Mouse (Mus musculus): Measurements from ENCODE around the gene Rin2.

DNA sequence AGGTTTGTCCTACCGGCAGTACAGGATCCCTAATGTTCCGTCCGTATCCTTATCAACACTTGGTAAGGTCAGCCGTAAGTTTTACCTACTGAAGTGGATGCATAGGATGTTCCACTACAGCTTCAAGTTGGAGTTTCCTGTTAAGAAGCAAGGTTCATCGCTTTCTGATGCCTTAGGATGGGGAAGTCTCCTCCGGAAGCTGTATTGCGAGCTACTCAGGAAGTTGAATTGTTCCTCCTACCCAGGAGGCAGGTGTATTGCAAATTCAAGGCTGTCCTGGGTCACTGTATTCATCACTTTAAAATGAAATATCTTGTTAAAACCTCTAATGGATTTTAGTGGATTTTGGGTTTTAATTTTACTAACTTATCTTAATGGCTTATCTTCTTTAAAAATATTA, 79.0 kb downstream of the Rin2 start:
- TF ChIP-seq CTCF (IDR thresholded peaks at IDR 0.05; ENCODE audit: borderline replicate concordance, insufficient read depth, low read depth, low read length) (no peak), POLR2A (IDR thresholded peaks at IDR 0.05; ENCODE audit: borderline replicate concordance, insufficient read depth, low read length) (no peak)
